Mouse (Mus musculus) layer of hippocampus, adult 18-20 months (tissue): ENCODE data around the gene Rpl11. TPM values are rescaled to one million over a fixed set of nuclear protein-coding genes. Genes with fewer than 3 reads are reported as not detected.
A peak's percentile ranks its signal among the peaks of the same experiment; 100 is the strongest.
"Not testable (repeated sequence)": the region's sequence is repeated elsewhere in the genome, so short reads cannot be mapped to it uniquely, and the experiment has no call there.

ENCODE experiments used
- DNase-seq, 2 experiments: peaks; one replicate each; pipeline ENCODE4 v3.0.0; 2022; ENCODE audit warnings: low spot score in 2 of 2
- long read RNA-seq: library from polyadenylated mRNA; stranded (forward); transcript quantifications from one replicate; pipeline ENCODE4 v2.0.0, GENCODE M21; 2021
- total RNA-seq, 2 experiments: library from RNA; stranded (reverse); gene quantifications; 2 replicates each; pipeline ENCODE4 v1.2.3; 2021

Rpl11 gene
- 100 to 1,000 TPM; 306 to 330 TPM for total RNA-seq
- long read RNA-seq, transcript Rpl11-201 (6 exons, 833 nt) = major isoform, 75 of 83 reads
- long read RNA-seq, partial matches to known transcripts = 1 of 83 reads
- long read RNA-seq, other reads (novel, unspliced or antisense) = 3 of 83 reads

DNA sequence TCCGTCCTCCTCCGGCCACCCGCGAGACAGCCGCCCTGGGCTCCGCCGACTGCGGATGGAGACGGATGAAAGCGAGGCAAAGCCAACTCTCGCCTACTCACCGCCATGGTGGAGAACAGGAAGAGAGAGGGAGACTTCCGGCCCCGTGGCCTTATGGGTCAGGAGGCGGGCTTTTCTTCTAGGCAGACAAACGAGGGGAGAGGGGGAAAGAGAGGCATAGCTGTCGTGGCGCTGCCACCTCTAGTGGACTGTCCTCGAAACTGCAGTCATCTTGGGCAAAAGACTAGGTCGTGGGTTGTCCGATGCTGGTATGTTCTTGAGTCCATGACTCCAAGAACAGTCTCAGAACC is at the start of gene Rpl11:
Gene Rpl11, minus strand, starts transcription at position 182 of the 350 bp plus-strand sequence.
- peak; percentile 86 to 96 for DNase-seq

DNA sequence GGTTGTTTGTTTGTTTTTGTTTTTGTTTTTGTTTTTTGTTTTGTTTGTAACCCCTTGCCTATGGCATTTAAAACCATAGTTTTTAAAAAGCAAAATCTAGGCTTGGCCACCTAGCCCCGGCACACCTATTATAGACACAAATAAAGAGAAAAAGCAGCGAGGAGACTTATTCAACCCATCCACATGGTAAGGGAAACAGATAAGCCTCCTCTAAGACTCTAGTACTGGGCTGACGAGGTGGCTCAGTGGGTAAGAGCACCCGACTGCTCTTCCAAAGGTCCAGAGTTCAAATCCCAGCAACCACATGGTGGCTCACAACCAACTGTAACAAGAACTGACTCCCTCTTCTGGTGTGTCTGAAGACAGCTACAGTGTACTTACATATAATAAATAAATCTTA is 48.5 kb upstream of the Rpl11 start:
- not testable (repeated sequence) for DNase-seq

DNA sequence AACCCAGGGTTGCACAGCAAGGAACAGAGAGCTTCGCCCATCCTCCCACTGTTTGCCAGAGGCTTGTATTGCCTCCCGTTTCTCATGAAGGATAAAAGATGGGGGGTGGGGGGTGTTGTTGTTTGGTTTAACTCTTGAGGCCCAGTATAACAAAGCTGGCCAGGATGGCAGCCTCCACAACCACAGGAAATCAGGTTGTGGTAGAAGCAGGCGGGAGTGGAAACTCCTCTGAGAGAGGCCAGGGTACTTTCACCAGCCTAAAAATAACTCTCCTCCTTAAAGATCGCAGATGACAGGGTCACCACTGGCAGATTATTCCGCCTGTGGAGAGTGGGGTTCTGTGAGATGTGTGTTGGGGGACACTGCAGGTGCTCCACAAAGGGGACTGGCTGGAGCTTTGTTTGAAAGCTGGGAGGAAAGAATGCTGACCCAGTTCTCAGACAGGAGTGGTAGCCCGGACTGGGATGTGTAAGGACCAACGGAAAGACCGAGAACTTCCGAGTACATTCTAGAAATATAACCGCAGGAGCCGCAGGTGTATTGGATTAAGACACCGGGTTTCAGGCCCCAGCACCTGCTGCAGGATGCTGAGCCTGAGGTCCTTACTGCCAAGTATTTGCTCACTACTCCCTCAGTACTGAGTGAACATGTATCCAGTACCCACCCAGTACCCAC is 47.3 kb upstream of the Rpl11 start:
- DNase-seq = no peak

DNA sequence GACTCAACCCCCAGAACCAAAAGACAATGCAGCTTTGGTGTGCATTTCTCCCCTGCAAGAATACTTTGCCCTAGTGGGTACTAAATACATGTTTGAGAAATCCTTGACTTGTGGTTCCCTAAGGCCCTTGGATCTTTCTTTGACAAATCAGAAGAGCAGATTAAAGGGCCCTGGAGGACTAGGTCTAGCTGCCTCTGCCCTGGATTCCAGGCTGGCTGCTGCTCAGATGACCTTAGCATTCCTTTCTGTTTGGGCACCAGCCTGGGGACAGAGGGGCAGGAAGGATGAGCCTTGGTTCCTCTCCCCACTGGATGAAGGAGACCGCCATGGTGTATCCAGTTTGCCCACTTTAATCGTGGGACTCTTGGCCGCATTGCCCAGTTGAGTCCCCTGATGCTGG is 45.2 kb upstream of the Rpl11 start:
- DNase-seq = no peak

DNA sequence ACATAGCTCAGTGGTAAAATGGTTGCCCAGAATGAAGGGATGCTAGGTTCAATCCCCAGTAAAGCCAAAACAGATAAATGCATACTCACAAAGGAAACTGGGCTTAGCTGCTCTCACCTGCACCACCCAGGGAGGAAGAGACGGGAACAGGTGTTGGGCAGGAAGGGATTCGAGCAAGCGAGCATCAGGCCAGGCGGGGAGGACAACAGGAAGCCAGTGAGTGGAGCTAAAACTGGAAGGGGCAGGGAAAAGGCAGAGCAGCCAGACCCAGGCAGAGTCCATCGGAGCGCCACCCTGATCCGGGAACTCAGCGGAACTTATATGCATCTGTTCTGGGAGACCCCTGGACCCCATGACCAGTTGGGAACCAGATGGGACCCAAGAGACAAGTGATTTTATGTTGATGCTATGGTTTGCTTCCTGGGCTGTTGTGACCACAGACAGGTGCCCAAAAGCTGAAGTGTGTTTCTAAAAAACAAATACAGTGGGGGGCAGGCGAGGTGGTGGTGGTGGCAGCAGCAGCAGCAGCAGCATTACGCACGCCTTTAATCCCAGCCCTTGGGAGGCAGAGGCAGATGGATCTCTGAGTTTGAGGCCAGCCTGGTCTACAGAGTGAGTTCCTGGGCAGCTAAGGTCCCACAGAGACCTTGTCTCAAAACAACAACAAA is 43.4 kb upstream of the Rpl11 start:
- no peak for DNase-seq

DNA sequence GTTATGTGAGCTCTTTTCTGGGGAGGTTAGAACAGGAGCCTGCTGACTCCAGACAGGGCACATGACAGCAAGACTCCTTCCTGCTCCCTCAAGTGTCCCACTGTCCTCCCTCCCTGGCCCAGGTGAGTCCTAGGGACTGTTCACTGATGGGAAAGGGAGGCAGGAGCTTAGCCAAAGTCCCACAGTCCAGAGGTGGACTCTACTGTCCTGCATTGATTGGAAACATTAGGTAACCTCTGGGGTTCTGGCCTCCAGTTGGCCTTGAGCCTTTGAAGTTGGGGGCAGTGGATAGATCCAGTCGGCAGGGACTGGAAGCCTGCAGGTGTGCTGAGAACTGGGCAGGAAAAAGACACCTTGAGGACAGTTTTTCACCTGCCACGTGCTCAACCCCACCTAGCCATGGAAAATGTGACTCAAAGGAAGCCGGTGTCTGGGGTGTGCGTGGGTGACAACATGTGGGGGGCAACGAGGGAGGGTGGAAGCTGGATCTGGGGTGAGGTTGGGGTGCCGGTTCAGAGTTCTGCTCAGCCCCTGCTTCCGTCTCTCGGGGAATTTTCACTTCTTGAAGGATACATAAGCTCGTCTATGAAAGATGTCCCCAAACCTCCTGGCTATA is 42.4 kb upstream of the Rpl11 start:
- DNase-seq = no peak

DNA sequence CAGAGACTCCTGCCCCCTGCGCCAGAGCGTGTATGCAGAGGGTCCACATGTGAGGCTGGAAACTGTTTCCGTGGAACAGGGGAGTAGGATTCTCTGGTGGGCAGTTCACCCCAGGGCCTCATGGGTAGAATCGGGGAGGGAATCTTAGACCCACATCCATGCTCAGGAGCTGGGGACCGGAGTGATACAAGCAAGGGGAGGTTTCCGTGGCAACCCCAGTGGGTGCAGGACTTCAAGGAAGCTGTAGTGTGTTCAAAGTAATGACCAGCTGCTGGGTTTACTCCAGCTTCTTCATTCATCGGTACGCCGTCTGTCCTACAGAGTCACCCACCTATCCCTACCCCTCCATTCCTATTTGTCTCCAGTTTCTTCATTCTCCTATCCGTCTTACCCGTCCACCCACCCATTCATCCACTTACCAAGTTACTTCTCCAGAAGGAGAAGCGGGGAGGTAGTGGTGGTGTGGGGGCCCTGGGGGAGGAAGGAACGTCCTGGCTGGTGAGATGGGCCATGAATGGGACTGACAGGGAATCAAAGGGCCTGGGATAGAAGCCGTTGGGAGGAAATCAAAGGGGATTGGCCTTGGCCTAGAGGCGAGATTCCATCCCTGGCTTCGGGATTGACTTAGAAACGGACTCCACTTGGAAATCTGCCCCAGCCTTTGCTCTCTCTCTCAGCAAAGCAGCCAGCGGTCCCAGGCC is 41.4 kb upstream of the Rpl11 start:
- DNase-seq = peak in 1 of 2 experiments; percentile 15

DNA sequence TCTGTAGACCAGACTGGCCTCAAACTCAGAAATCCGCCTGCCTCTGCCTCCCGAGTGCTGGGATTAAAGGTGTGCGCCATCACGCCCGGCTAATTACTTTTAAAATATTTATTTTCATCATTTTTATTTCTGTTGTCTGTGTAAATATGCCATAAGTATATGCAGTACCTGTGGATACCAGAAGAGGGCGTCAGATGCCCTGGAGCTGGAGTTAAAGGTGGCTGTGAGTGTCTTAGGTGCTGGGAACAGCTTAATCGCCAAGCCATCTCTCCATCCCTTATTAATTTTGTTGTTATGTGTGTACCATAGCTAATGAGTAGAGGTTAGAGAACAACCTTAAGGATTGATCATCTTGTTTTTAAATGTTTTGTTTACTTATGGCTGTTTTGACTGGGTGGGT is 39.3 kb upstream of the Rpl11 start:
- DNase-seq = no peak

DNA sequence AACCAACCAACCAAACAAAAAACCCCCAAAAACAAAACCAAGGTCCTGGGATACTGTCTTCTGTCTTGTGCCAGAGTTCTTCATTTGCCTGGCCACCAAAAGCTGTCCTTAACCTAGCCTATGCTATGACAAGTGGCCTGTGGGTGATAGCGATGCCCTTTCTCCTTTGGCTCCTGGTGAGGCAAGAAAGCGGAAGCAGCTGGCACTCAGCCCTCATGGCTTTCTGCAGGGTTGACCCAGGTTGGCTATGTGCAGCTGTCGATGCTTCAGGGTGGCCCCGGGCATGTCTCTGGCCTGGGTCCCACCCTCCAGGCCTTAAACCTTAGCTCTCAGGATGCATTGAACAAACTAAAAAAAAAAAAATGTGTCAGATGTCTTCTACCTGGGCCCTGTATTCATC is 38.1 kb upstream of the Rpl11 start:
- DNase-seq = no peak

DNA sequence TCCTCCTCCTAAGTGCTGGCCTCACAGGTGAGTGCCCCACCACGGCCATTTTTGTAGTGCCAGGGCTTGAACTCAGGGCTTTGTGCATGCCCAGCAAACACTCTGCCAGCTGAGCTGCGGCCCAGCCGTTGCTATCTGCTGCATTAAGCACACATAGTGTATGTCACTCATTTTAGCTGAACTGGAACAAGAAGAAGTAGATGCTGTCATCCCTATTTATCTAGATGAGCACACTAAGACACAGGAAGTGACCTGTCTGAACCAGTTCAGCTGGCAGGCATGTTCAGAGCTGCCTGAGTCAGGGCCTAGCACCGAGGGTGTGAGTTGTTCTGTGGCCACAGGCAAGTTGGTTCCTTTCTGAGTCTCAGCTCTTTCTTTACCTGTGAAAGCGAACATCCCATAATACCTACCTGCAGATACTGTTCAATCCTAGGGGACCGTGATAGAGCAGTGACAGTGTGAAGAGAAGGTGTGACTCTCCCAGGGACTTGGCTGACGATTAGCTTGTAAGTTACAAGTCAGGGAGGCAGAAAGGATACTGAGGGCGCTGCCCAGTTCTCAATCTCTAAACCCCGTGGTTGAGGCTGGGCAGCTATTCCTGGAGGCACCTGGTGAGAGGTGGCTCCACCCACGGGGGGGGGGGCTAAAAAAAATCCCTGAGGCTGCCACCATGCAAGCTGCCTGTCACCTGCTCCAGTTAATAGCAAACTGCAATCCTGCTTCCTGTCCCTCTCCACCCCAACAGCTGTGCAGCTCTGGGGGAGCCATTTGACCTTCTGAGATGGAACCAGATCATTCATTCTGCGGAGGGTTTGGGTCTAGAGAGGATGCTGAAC is 36.7 kb upstream of the Rpl11 start:
- no peak for DNase-seq

DNA sequence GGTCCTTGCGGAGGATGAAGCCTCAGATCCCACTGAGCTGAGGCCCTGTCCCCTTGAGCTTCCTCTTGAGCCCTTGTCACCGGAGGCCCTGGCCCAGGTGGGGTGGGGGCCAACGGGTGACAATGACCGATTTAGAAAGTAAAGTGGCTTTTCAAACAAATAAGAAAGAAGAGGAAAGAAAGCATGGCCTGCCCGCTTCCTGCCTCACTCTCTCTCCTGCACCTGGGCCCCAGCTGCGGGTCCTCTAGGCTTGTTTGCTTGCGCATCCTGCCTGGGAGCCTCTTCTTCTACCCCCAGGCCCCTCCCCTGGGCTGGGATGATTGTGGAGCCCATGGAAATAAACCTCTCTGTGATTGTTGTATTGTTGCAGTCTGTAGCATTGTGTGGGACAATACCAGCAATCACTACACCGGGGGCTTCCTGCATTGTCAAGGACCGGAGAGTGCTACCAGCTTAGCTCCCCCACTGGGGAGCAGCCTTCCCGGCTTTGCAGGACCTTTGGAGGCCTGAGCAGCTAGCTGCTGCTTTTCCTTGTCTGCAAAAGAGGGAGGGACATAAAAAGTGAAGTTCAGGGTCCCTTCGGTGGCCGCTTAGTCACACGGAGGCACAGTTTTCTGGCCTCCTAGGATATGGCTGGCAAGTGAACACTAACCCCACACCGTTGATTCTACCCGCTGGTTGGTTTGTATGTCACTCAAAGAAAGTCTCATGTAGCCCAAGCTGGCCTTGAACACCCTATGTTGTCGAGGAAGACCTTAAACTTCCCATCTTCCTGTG is 35.9 kb upstream of the Rpl11 start:
- DNase-seq = no peak

DNA sequence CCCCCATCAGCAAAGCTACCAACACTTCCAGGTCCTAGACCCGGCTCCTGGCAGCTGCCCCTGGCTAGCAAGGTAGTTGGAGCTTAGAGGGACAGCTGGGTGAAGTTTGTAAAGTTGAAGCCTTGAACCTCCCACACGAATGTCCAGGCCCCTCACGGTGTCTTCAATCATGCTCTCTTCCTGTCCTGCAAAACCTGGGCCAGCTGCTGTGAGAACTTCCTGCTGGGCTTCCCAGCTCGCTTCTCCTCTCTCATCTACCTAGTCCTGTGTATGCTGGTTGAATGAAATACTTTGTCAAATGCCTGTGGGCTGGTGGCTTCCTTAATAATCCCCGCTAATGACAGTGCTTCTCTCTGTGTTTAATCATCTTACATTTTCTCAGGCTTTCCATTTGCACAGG is 35.1 kb upstream of the Rpl11 start:
- DNase-seq = no peak

DNA sequence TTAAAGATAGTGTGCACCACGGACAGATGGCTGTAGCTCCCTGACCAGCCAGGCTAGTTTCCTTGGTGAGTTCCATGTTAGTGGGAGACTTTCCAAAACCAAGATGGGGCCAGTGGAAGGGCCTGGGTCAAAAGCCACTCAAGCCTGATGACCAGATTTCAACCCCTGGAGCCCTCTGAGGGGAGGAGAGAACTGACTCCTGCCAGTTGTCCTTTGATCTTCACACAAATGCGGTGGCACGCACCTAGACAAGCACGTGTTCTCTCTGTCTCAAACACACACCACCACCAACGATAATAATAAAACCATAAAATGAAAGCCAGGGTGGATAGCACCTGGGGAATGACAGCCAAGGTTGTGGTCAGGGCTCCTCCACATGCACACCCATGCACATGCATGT is 34.0 kb upstream of the Rpl11 start:
- no peak for DNase-seq

DNA sequence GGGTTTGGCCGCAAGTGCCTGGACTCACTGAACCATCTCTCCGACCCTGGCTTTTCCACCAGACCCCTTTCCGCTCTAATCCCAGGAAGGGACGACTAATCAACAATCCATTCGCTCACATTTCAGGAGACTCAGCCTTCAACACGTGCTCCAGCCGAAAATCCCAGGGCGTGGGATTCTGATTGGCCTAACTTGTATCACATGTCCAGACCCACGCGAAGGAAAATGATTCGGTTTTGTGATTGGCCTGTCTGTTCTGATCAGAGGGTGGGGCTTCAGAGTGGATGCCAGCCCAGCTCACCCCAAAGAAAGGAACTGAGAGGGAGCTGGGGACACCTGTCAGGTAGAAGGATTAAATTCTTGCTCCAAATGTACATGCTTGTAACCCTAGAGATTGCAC is 31.6 kb upstream of the Rpl11 start:
- DNase-seq = no peak

DNA sequence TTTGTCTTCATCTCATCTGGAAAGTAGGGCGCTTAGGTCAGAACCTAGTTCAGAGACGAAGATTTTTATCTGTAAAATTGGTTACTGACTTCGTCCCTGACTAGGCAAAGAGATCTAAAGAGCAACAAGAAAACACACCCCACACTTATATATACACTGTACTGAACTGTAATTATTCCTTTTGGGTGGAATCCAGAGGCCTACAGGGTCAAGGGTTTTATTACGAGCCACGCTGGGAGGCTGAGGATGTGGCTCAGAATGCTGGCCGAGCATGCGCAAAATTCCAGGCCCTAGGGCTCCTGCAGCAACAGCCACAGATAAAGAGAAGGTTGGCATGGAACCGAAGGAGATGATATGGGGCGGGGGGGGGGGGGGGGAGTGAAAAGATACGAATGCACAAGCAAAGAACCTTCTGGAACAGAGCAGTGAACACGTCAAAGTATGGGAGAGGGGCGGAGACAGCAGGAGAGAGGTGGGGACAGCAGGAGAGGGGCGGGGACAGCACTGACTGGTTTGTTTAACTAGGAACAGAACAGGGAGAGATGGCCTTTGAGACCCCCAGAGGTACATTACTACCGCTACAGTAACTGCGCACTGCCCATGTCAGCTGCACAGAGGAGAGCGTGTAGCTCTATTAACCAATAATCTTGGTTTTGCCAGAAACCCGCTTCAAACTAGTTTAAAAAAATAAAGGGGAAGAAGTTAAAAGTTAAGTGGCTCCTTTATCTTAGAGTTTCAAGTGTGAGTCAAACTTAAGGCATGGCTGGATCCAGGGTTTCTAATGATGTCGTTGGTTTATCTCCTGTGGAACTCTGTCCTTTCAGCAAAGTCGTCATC is 30.3 kb upstream of the Rpl11 start:
- no peak for DNase-seq

DNA sequence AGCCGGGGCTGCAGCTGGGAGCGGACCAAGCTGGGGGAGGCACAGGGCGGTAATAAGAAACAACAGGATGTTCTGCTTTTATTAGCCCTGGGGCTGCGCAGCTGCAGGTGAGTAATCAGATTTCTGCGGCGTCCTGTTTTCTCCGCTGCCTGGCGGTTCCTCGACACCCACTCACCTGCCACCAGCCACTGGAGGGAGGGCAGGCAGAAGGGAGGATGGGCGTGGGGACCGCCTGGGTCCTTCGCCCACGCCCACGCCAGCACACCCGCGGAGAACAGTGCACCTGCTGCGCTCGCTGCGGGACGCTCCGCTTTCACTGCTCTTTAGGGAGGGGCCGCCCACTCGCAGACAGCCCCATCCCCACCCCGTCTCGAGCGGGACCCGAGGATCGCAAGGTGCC is 28.5 kb upstream of the Rpl11 start:
- DNase-seq = peak in 1 of 2 experiments; percentile 30

DNA sequence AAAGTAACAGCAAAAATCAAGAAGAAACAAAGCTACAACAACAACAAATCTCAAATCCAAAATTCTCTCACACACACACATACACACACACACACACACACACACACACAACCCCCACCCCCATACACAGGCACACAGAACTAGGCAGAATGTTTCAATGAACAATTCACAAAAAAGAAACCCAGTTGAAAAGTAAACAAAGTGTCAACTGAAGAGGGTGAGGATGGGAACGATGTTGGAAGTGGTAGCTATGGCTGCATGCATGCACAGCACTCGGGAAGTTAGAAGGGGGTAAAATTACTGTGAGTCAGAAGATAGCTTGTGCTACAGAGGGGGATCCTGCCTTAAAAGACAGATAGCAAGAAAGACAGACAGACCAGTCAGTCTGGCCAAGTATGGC is 25.4 kb upstream of the Rpl11 start:
- no peak for DNase-seq

DNA sequence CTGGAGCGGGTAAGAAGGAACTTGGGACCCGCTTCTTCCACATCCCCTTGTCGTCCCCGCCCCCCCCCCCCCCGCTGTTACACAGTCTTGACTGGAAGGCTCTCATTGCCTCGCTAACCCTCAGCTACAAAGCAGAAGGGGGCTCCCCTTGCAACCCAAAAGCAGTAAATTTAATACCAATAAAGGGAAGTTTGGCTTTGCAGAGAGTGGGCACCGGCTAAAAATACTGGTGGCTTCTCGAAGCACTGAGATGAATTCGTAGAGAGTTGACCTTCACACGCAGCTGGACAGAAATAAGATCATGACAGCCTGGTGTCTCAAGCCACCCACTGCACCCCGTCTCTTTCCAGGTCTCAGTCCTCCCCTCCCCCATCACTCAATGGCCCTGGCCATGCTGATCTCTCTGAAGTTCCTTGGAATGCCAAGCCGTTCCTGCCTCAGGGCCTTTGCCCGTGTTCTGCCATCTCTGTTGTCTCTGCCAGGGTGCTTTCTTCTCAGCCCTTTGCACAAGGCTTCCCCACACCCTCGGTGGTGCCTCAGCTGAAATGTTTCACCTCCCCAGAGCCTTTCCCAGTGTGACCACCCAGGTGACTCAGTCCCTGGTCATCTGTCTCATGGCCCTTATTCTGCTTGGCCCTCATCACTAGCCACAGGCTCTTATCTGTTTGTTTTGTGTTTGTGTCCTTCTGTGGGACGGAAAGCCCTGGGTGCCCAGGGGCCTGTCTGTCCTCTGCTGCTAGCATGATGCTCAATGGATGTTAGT is 23.7 kb upstream of the Rpl11 start:
- no peak for DNase-seq
